8 mouse cellular contexts compared by ENCODE assay signal in the genomic region with DNA sequence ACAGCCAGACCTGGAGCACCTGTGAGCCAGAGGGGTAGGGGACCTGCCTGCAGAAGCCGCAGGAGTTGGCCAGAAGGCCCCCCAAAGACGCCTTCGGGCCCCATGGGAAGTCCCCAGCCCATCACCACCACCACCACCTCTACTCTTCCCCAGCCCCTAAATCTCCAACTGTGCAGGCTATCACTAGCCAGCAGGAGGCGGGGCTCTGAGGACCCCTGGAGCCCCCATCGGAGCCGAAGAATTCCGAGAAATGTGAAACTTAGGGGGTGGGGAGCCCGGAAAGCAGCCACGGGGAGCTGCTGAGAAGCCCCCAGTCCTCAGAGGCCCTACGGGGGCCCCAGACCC. TPM values are rescaled to one million over a fixed set of nuclear protein-coding genes. Genes with fewer than 3 reads are reported as not detected.
A peak's percentile ranks its signal among the peaks of the same experiment; 100 is the strongest.
DNase-seq lines count a peak whose midpoint lies in the region; ATAC-seq lines count a peak whose summit lies in the region.

No protein-coding gene starts in this region.

- H3K27ac ChIP-seq in limb, embryonic 12.5 days, result no peak overlapping the region

- no peak for ATAC-seq in megakaryocyte, adult 5-6 weeks (ENCODE audit: poor library complexity, severe bottlenecking)
- 0 out of 2 replicates have a peak, but pooled peaks have one; percentile 26 for ATAC-seq in limb, embryonic 12.5 days (ENCODE audit: insufficient number of reproducible peaks, insufficient read depth, low FRiP score, low TSS enrichment, low read depth)

- intact Hi-C loops in left cerebral cortex, postnatal 10 days (cut with DNase I), result no loop called here

- H3K9me3 ChIP-seq in megakaryocyte, embryonic 14.5 days, result peaks cover 6% of the 10 kb centered on the region; the same call in 1 of the 2 replicates
- H3K9me3 ChIP-seq in limb, embryonic 12.5 days, result no peaks in the 10 kb centered on the region

- peak overlapping the region; percentile 92 for H3K4me2 ChIP-seq in limb, embryonic 12.5 days

- H3K36me3 ChIP-seq in megakaryocyte, embryonic 14.5 days (replicated peaks; ENCODE audit: low read length), result no peaks in the 10 kb centered on the region
- no peaks in the 10 kb centered on the region for H3K36me3 ChIP-seq in limb, embryonic 12.5 days

- 2% methylated on average over 10 of the region's 10 CpGs for WGBS in limb, embryonic 12.5 days

- peaks cover 20% of the 10 kb centered on the region for H3K4me1 ChIP-seq in megakaryocyte, embryonic 14.5 days
- peaks cover 17% of the 10 kb centered on the region for H3K4me1 ChIP-seq in limb, embryonic 12.5 days (replicated peaks)

- DNase-seq in cerebellum, adult 9-10 months, result peak; percentile 25
- no peak for DNase-seq in cerebellum, adult 18-20 months
- DNase-seq in retina, postnatal 1 day, result peak; percentile 36
- DNase-seq in left cerebral cortex, postnatal 10 days (ENCODE audit: extremely low spot score in 1 of 2, low spot score in 2 of 2), result no peak
- DNase-seq in layer of hippocampus, postnatal 36 days, result no peak

- peaks cover 89% of the 10 kb centered on the region for H3K27me3 ChIP-seq in megakaryocyte, embryonic 14.5 days (replicated peaks)
- H3K27me3 ChIP-seq in limb, embryonic 12.5 days, result peaks cover 62% of the 10 kb centered on the region

- H3K4me3 ChIP-seq in megakaryocyte, embryonic 14.5 days (replicated peaks), result peak overlapping the region; percentile 89
- H3K4me3 ChIP-seq in limb, embryonic 12.5 days (replicated peaks), result peak overlapping the region; percentile 48

- peak overlapping the region; percentile 47 for H3K9ac ChIP-seq in limb, embryonic 12.5 days (replicated peaks)

RNA-seq across cellular contexts. Expression of a gene that starts 24.9 kb away (rescaled TPM):
- 11.7 and 13.4 TPM in 2 replicates for polyA plus RNA-seq in megakaryocyte, embryonic 14.5 days (2012; ENCODE audit: insufficient read depth, low replicate concordance)
- total RNA-seq in megakaryocyte, adult 5-6 weeks (2015), result 21.5 and 28.8 TPM in 2 replicates
- 23.9 and 26.0 TPM in 2 replicates for total RNA-seq in megakaryocyte, adult 5-6 weeks (2017)
- 19.9 and 22.1 TPM in 2 replicates for polyA plus RNA-seq in limb, embryonic 12.5 days (2016; fragmentation: Nextera tagmentation; extraction: Ambion mirVana)
- 10 to 100 TPM; 27.3 to 29.3 TPM for total RNA-seq in left cerebral cortex, postnatal 10 days (2021)
- 10 to 100 TPM; 34.2 to 35.3 TPM for total RNA-seq in layer of hippocampus, postnatal 36 days (2021)

RNA-seq across cellular contexts. Expression of a gene that starts 34.8 kb away (rescaled TPM):
- polyA plus RNA-seq in megakaryocyte, embryonic 14.5 days (2012; ENCODE audit: insufficient read depth, low replicate concordance), result not detected in 2 replicates
- not detected in 2 replicates for total RNA-seq in megakaryocyte, adult 5-6 weeks (2015)
- total RNA-seq in megakaryocyte, adult 5-6 weeks (2017), result not detected in 2 replicates
- 0.18 and 0.30 TPM in 2 replicates for polyA plus RNA-seq in limb, embryonic 12.5 days (2016; fragmentation: Nextera tagmentation; extraction: Ambion mirVana)
- 10 to 100 TPM; 14.0 to 14.4 TPM for total RNA-seq in left cerebral cortex, postnatal 10 days (2021)
- total RNA-seq in layer of hippocampus, postnatal 36 days (2021), result 1 to 10 TPM; 7.7 to 9.8 TPM

RNA-seq across cellular contexts. Expression of a gene that starts 43.8 kb away (rescaled TPM):
- 208 and 210 TPM in 2 replicates for polyA plus RNA-seq in megakaryocyte, embryonic 14.5 days (2012; ENCODE audit: insufficient read depth, low replicate concordance)
- total RNA-seq in megakaryocyte, adult 5-6 weeks (2015), result 190 and 250 TPM in 2 replicates
- total RNA-seq in megakaryocyte, adult 5-6 weeks (2017), result 124 and 127 TPM in 2 replicates
- 402 and 439 TPM in 2 replicates for polyA plus RNA-seq in limb, embryonic 12.5 days (2016; fragmentation: Nextera tagmentation; extraction: Ambion mirVana)
- 1 to 10 TPM; 6.1 to 7.6 TPM for total RNA-seq in left cerebral cortex, postnatal 10 days (2021)
- 1 to 10 TPM; 3.5 to 4.0 TPM for total RNA-seq in layer of hippocampus, postnatal 36 days (2021)

Comparison
In these comparisons a context has a peak if more than half of its experiments do, and no peak if none do; other contexts are left out.
1. DNase-seq: peak in cerebellum, adult 9-10 months (single experiment) and retina, postnatal 1 day (single experiment); none in cerebellum, adult 18-20 months (0 of 2), left cerebral cortex, postnatal 10 days (0 of 2) and layer of hippocampus, postnatal 36 days (0 of 2).
2. RNA of a gene that starts 34.8 kb away (total RNA-seq): 14.0 to 14.4 TPM in left cerebral cortex, postnatal 10 days and 7.7 to 9.8 TPM in layer of hippocampus, postnatal 36 days; not detected in megakaryocyte, adult 5-6 weeks; every median in the first group is over 4 times any median in the second.
3. RNA of a gene that starts 43.8 kb away (total RNA-seq): 124 to 250 TPM in megakaryocyte, adult 5-6 weeks; 6.1 to 7.6 TPM in left cerebral cortex, postnatal 10 days and 3.5 to 4.0 TPM in layer of hippocampus, postnatal 36 days; every median in the first group is over 10 times any median in the second.